Mouse (Mus musculus) monocyte, adult 5-6 weeks (primary cell): ENCODE data around the gene Nacc1. TPM values are rescaled to one million over a fixed set of nuclear protein-coding genes. Genes with fewer than 3 reads are reported as not detected.

Experiments
- ATAC-seq: fragments of 153-309, 156-312 bp; replicated peaks from 2 replicates; pipeline ENCODE4 v1.8.0; 2017; ENCODE audit warnings: mild to moderate bottlenecking; ENCODE audit not compliant: low TSS enrichment, insufficient number of reproducible peaks, severe bottlenecking, poor library complexity, low FRiP score
- total RNA-seq: library from RNA; stranded (forward); fragments of 200-1000, 200-491, 200-594 nt; gene quantifications from 3 replicates; pipeline ENCODE4 v1.2.3, GENCODE M21; 2017

The Nacc1 gene
- total RNA-seq, 1 experiment from 2014 or later: 29.0 TPM

GRCm38 (mm10) chr8:84655336-84656190 lies 32.1 kb downstream of the Nacc1 start:
- no peak for ATAC-seq

- no peak for ATAC-seq
Observed at GRCm38 (mm10) chr8:84654597-84654996, 33.1 kb downstream of the Nacc1 start.

- no peak for ATAC-seq
Observed at GRCm38 (mm10) chr8:84653092-84653631, 34.5 kb downstream of the Nacc1 start.

GRCm38 (mm10) chr8:84650213-84650612 lies 37.4 kb downstream of the Nacc1 start:
- no peak for ATAC-seq

- no peak; the same call in 1 of the 2 replicates for ATAC-seq
Observed at GRCm38 (mm10) chr8:84647461-84647901, 40.2 kb downstream of the Nacc1 start.

GRCm38 (mm10) chr8:84646800-84647199 lies 40.9 kb downstream of the Nacc1 start:
- ATAC-seq: no peak

- ATAC-seq: no peak
Observed at GRCm38 (mm10) chr8:84643019-84643418, 44.6 kb downstream of the Nacc1 start.

- no peak for ATAC-seq
Observed at GRCm38 (mm10) chr8:84641578-84642361, 45.9 kb downstream of the Nacc1 start.

- no peak for ATAC-seq
Observed at GRCm38 (mm10) chr8:84640617-84641294, 46.9 kb downstream of the Nacc1 start.

- no peak for ATAC-seq
Observed at GRCm38 (mm10) chr8:84640010-84640588, 47.6 kb downstream of the Nacc1 start.

GRCm38 (mm10) chr8:84639162-84640009 lies 48.3 kb downstream of the Nacc1 start:
- ATAC-seq: peak; percentile 41

GRCm38 (mm10) chr8:84638555-84639161 lies 49.0 kb downstream of the Nacc1 start:
- no peak for ATAC-seq

- ATAC-seq: no peak
Observed at GRCm38 (mm10) chr8:84637946-84638554, 49.6 kb downstream of the Nacc1 start.

GRCm38 (mm10) chr8:84636051-84636691 lies 51.5 kb downstream of the Nacc1 start:
- no peak for ATAC-seq

GRCm38 (mm10) chr8:84635397-84636050 lies 52.1 kb downstream of the Nacc1 start:
- ATAC-seq: no peak

- no peak for ATAC-seq
Observed at GRCm38 (mm10) chr8:84634849-84635304, 52.8 kb downstream of the Nacc1 start.
